In genomic region chrX:74108747-74109146, GRCm38 (mm10) we compare ENCODE assay signal across 25 mouse cellular contexts. TPM values are rescaled to one million over a fixed set of nuclear protein-coding genes. Genes with fewer than 3 reads are reported as not detected.
A peak's percentile ranks its signal among the peaks of the same experiment; 100 is the strongest.
DNase-seq lines count a peak whose midpoint lies in the region; ATAC-seq and TF ChIP-seq lines count a peak whose summit lies in the region.
"Had no signal": no experiment of that assay in that cellular context is flagged by ENCODE, and none has a peak within 500 bp of the region (broad histone marks: within the 10 kb centered on the region; RNA-seq: fewer than 3 reads in every experiment).

No protein-coding gene starts in this region.

- no peak for TF ChIP-seq CTCF in heart, postnatal 0 days (IDR thresholded peaks at IDR 0.05; ENCODE audit: low read depth)

- no peaks in the 10 kb centered on the region for H3K9me3 ChIP-seq in heart, embryonic 11.5 days (replicated peaks; ENCODE audit: control insufficient read depth, low read length)
- H3K9me3 ChIP-seq in heart, postnatal 0 days (replicated peaks; ENCODE audit: control insufficient read depth, low read length), result no peaks in the 10 kb centered on the region
- H3K9me3 ChIP-seq: embryonic facial prominence, embryonic 12.5 days; heart, embryonic 13.5 days; hindbrain, embryonic 13.5 days had no signal

- H3K27me3 ChIP-seq in heart, embryonic 11.5 days (ENCODE audit: control insufficient read depth, insufficient read depth, low read length), result no peaks in the 10 kb centered on the region
- no peaks in the 10 kb centered on the region for H3K27me3 ChIP-seq in heart, postnatal 0 days (ENCODE audit: control insufficient read depth, insufficient read depth, low read length)
- H3K27me3 ChIP-seq: embryonic facial prominence, embryonic 12.5 days; hindbrain, embryonic 13.5 days had no signal

- H3K4me1 ChIP-seq in heart, embryonic 11.5 days (ENCODE audit: control insufficient read depth, insufficient read depth, low read length), result no peaks in the 10 kb centered on the region
- H3K4me1 ChIP-seq in heart, postnatal 0 days (ENCODE audit: control insufficient read depth, insufficient read depth), result no peaks in the 10 kb centered on the region
- H3K4me1 ChIP-seq: embryonic facial prominence, embryonic 12.5 days; hindbrain, embryonic 13.5 days had no signal

- TF ChIP-seq EP300 in heart, postnatal 0 days (IDR thresholded peaks at IDR 0.05; ENCODE audit: low read depth), result no peak

- intact Hi-C loops in left cerebral cortex, postnatal 10 days (cut with DNase I), result no loop called here

- H3K4me2 ChIP-seq in heart, embryonic 11.5 days, result no peak overlapping the region
- no peak overlapping the region for H3K4me2 ChIP-seq in heart, postnatal 0 days (ENCODE audit: low read depth, low read length)
- H3K4me2 ChIP-seq: embryonic facial prominence, embryonic 12.5 days; heart, embryonic 13.5 days; hindbrain, embryonic 13.5 days had no signal

- H3K27ac ChIP-seq in heart, embryonic 11.5 days (ENCODE audit: low read depth, low read length), result no peak overlapping the region
- H3K27ac ChIP-seq in heart, postnatal 0 days (ENCODE audit: low read depth), result peak overlapping the region; percentile 25; the same call in 1 of the 2 replicates
- H3K27ac ChIP-seq: embryonic facial prominence, embryonic 12.5 days; heart, embryonic 13.5 days; hindbrain, embryonic 13.5 days; hindbrain, postnatal 0 days had no signal

- H3K9ac ChIP-seq in heart, embryonic 11.5 days (ENCODE audit: low read depth, low read length), result no peak overlapping the region
- H3K9ac ChIP-seq in heart, postnatal 0 days (replicated peaks; ENCODE audit: low read depth, low read length), result no peak overlapping the region
- H3K9ac ChIP-seq: embryonic facial prominence, embryonic 12.5 days; heart, embryonic 13.5 days; hindbrain, embryonic 13.5 days had no signal

- DNase-seq in heart, adult 18-20 months, result peak; percentile 43 to 46
- DNase-seq in left cerebral cortex, adult 11 months (ENCODE audit: low spot score), result peak; percentile 4
- DNase-seq in left cerebral cortex, postnatal 10 days (ENCODE audit: extremely low spot score in 1 of 2, low spot score in 2 of 2), result no peak
- DNase-seq in heart, postnatal 0 days (ENCODE audit: low spot score), result peak; percentile 7
- DNase-seq in heart, postnatal 4 days, result peak; percentile 20
- no peak for DNase-seq in cerebellum, adult 9-11 months
- DNase-seq: adrenal gland, adult 2 months; adrenal gland, postnatal 25 days; cerebellum, adult 2 months; cerebellum, postnatal 25 days; kidney, adult 11 months; kidney, adult 9 months had no signal

- no peak overlapping the region for H3K4me3 ChIP-seq in heart, embryonic 11.5 days (ENCODE audit: low read depth, low read length)
- H3K4me3 ChIP-seq in heart, postnatal 0 days (ENCODE audit: low read depth, low read length), result no peak overlapping the region
- H3K4me3 ChIP-seq: embryonic facial prominence, embryonic 12.5 days; heart, embryonic 13.5 days; hindbrain, embryonic 13.5 days had no signal

- WGBS in heart, embryonic 11.5 days (ENCODE audit: insufficient replicate concordance), result 41% methylated on average over 3 of the region's 3 CpGs
- 23% methylated on average over 3 of the region's 3 CpGs for WGBS in heart, postnatal 0 days

- ATAC-seq in heart, embryonic 11.5 days (replicated peaks; ENCODE audit: insufficient number of reproducible peaks, low FRiP score, low TSS enrichment), result no peak
- peak; percentile 58; the same call in 1 of the 2 replicates for ATAC-seq in heart, postnatal 0 days (ENCODE audit: insufficient read depth, low read depth)
- ATAC-seq: forebrain, embryonic 16.5 days; hindbrain, postnatal 0 days had no signal

- H3K36me3 ChIP-seq in heart, embryonic 11.5 days (ENCODE audit: control insufficient read depth, insufficient read depth, low read length), result no peaks in the 10 kb centered on the region
- H3K36me3 ChIP-seq in heart, postnatal 0 days (replicated peaks; ENCODE audit: control insufficient read depth, insufficient read depth, low read length), result no peaks in the 10 kb centered on the region
- H3K36me3 ChIP-seq: embryonic facial prominence, embryonic 12.5 days; heart, embryonic 13.5 days; hindbrain, embryonic 13.5 days had no signal

RNA-seq across cellular contexts. Expression of gene Opn1mw, which starts 18.5 kb away (rescaled TPM):
- total RNA-seq in heart, adult 18-20 months (2021), result not detected
- polyA plus RNA-seq in heart, embryonic 11.5 days (2014; fragmentation: Nextera tagmentation; extraction: Ambion mirVana), result not detected in 2 replicates
- total RNA-seq in left cerebral cortex, postnatal 10 days (2021), result not detected
- not detected in 2 replicates for total RNA-seq in heart, postnatal 0 days (2014; rRNA removed; ENCODE audit: low replicate concordance)
- polyA plus RNA-seq in heart, postnatal 0 days (2015; fragmentation: Nextera tagmentation; extraction: Ambion mirVana), result not detected in 2 replicates
- not detected for total RNA-seq in heart, postnatal 4 days (2021)
- total RNA-seq: adrenal gland, adult 2 months; adrenal gland, postnatal 25 days; ES-E14; gastrocnemius, postnatal 4 days; hematopoietic stem cell, adult 5-6 weeks; hindbrain, postnatal 0 days had no signal
- polyA plus RNA-seq: adrenal gland, adult 2 months; cerebellum, adult 2 months; embryonic facial prominence, embryonic 12.5 days; forebrain, embryonic 11.5 days; forebrain, embryonic 16.5 days; heart, embryonic 13.5 days; hindbrain, embryonic 13.5 days; hindbrain, postnatal 0 days; intestine, embryonic 14.5 days had no signal

RNA-seq across cellular contexts. Expression of gene Mecp2, which starts 26.4 kb away (rescaled TPM):
- 10 to 100 TPM; 25.7 to 30.4 TPM for total RNA-seq in heart, adult 18-20 months (2021)
- polyA plus RNA-seq in heart, embryonic 11.5 days (2014; fragmentation: Nextera tagmentation; extraction: Ambion mirVana), result 9.8 and 11.9 TPM in 2 replicates
- total RNA-seq in left cerebral cortex, postnatal 10 days (2021), result 10 to 100 TPM; 77.1 to 78.0 TPM
- 15.6 and 43.8 TPM in 2 replicates for total RNA-seq in heart, postnatal 0 days (2014; rRNA removed; ENCODE audit: low replicate concordance)
- 10.8 and 12.1 TPM in 2 replicates for polyA plus RNA-seq in heart, postnatal 0 days (2015; fragmentation: Nextera tagmentation; extraction: Ambion mirVana)
- total RNA-seq in heart, postnatal 4 days (2021), result 10 to 100 TPM; 37.6 to 39.6 TPM

RNA-seq across cellular contexts. Expression of gene Tex28, which starts 58.9 kb away (rescaled TPM):
- total RNA-seq in heart, adult 18-20 months (2021), result not detected
- not detected in 2 replicates for polyA plus RNA-seq in heart, embryonic 11.5 days (2014; fragmentation: Nextera tagmentation; extraction: Ambion mirVana)
- total RNA-seq in left cerebral cortex, postnatal 10 days (2021), result not detected
- not detected in 2 replicates for total RNA-seq in heart, postnatal 0 days (2014; rRNA removed; ENCODE audit: low replicate concordance)
- polyA plus RNA-seq in heart, postnatal 0 days (2015; fragmentation: Nextera tagmentation; extraction: Ambion mirVana), result not detected in 2 replicates
- total RNA-seq in heart, postnatal 4 days (2021), result not detected
- total RNA-seq: adrenal gland, adult 2 months; adrenal gland, postnatal 25 days; ES-E14; gastrocnemius, postnatal 4 days; hematopoietic stem cell, adult 5-6 weeks; hindbrain, postnatal 0 days had no signal
- polyA plus RNA-seq: adrenal gland, adult 2 months; cerebellum, adult 2 months; cortical plate, adult 2 months; embryonic facial prominence, embryonic 12.5 days; forebrain, embryonic 11.5 days; forebrain, embryonic 16.5 days; frontal cortex, adult 2 months; heart, embryonic 13.5 days; hindbrain, embryonic 13.5 days; hindbrain, postnatal 0 days; intestine, embryonic 14.5 days had no signal

Comparison
In these comparisons a context has a peak if more than half of its experiments do, and no peak if none do; other contexts are left out.
1. DNase-seq: peak in heart, adult 18-20 months (2 of 2), left cerebral cortex, adult 11 months (single experiment), heart, postnatal 0 days (single experiment) and heart, postnatal 4 days (single experiment); none in left cerebral cortex, postnatal 10 days (0 of 2) and cerebellum, adult 9-11 months (single experiment).